Mouse (Mus musculus) spleen, embryonic (tissue): ENCODE measurements around the gene Npepps.

ENCODE experiments used
- CTCF ChIA-PET: fragments of 350-600 bp; sonication (Branson Sonifier 250); formaldehyde crosslinking; loops from one replicate; lab custom pipeline; 2022; lab: Charles Lee

The Npepps gene

DNA sequence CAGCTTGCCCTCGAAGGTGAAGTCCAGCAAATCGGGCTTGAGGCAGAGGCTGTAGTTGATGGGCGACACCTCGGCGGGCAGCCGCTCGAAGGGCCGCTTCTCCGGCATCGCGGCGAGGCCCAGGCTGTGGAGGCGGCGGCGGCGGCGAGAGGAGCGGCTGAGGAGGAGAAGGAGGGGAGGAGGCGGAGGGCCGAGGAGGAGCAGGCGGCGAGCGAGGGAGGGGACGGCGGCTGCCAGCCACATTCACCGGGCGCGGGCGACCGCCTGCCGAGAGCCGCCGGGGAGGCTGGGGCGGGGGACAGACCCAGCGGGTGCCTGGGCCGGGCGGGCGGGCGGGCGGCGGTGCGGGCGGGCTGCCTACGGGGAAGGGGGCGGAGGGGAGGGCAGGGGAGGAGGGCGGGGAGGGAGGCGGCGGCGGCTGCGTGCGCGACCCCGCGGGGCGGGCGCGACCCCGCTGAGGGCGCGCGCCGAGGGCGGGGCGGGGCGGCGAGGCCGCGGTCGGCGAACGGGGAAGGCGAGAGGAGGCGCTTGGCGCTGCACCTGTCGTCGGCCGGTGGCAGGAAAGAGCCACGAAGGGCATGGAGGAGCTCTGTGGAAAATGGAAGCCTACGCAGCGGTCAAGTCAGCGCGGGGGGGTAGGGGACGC is at the start of gene Npepps:
TSS of gene Npepps (minus strand) at position 423 of the 646 bp plus-strand sequence.
- CTCF ChIA-PET = interaction anchor here (1.0 kb wide), 1 partner anchor 31 kb away, joined by 9 read pairs; no protein-coding TSS in a partner anchor

- CTCF ChIA-PET = interaction anchor here (0.6 kb wide), 1 partner anchor 71 kb away, joined by 4 read pairs; no protein-coding TSS in a partner anchor
Observed at GRCm38 (mm10) chr11:97328148-97328547, 47.7 kb upstream of the Npepps start.

- CTCF ChIA-PET = interaction anchor here (0.6 kb wide), 1 partner anchor 48 kb away, joined by 5 read pairs; no protein-coding TSS in a partner anchor
Observed at GRCm38 (mm10) chr11:97325224-97325623, 44.8 kb upstream of the Npepps start.

DNA sequence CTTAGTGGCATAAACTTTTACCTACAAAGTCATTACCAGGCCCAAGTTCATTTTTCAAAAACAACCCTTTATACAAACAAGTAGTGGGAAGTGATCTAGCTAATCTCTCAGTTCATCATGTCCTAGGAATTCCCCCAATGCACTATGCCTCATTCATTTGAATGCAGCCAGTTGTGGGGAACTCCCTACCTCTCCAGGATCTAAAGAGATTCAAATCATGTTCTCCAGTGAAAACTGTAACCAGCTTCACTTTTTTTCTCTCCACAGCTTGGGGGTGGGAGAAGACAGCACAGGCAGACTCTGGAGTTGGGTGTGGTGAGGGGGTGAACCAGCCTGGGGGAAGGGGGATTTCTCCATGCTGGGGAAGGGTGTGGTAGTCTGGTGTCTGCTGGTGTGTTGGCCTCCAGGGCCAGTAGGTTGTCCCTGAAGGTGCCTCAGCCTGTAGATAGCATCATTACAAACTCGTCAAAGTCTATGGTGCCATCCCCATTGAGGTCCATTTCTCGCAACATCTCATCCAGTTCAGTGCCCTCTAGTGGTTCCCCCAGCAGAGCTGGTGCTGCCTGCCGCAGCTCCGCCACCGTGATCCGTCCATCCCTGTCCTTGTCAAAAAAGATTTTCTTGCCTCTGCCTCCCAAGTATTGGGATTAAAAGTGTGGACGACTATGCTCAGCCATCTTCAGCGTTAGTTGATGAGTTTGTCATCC is 41.6 kb upstream of the Npepps start:
- CTCF ChIA-PET = interaction anchor here (0.5 kb wide), 1 partner anchor 23 kb away, joined by 3 read pairs; no protein-coding TSS in a partner anchor

GRCm38 (mm10) chr11:97321197-97321596 is 40.8 kb upstream of the Npepps start:
- CTCF ChIA-PET = no interaction called here

GRCm38 (mm10) chr11:97315504-97316503 is 35.4 kb upstream of the Npepps start, which contains the start of gene Mrpl45:
Gene Mrpl45, plus strand, starts transcription at chr11:97315716.
- CTCF ChIA-PET = interaction anchor here (0.6 kb wide), 1 partner anchor 1905 kb away, joined by 3 read pairs; no protein-coding TSS in a partner anchor

GRCm38 (mm10) chr11:97314751-97315503 is 34.5 kb upstream of the Npepps start:
- CTCF ChIA-PET = interaction anchor here (0.6 kb wide), 2 partner anchors 57 to 112 kb away, joined by 3 to 4 read pairs; no protein-coding TSS in a partner anchor

GRCm38 (mm10) chr11:97314110-97314509 is 33.7 kb upstream of the Npepps start:
- CTCF ChIA-PET = interaction anchor here (0.6 kb wide), 2 partner anchors 56 to 111 kb away, joined by 3 to 4 read pairs; no protein-coding TSS in a partner anchor

DNA sequence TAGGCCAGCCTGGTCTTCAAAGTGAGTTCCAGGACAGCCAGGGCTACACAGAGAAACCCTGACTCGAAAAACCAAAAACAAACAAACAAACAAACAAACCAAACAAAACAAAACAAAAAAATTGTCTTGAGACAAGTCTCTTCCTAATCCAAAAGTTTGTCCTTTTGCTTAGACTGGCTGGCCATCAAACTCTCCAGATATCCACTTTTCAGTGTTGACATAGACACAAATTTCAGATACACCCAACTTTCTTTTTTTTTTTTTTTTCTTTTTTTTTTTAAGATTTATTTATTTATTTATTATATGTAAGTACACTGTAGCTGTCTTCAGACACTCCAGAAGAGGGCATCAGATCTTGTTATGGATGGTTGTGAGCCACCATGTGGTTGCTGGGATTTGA is 32.4 kb upstream of the Npepps start:
- CTCF ChIA-PET = interaction anchor here (0.6 to 0.7 kb wide), 3 partner anchors 173 to 1402 kb away, joined by 11 to 15 read pairs (median 15); no protein-coding TSS in a partner anchor

- CTCF ChIA-PET = interaction anchor here (0.9 to 1.1 kb wide), 2 partner anchors 25 to 31 kb away, joined by 7 to 9 read pairs; no protein-coding TSS in a partner anchor
Observed at GRCm38 (mm10) chr11:97310895-97311631, 30.6 kb upstream of the Npepps start.

- CTCF ChIA-PET = interaction anchor here (0.7 to 0.9 kb wide), 2 partner anchors 24 to 1046 kb away, joined by 6 to 7 read pairs; no protein-coding TSS in a partner anchor
Observed at GRCm38 (mm10) chr11:97309911-97310571, 29.6 kb upstream of the Npepps start.

- CTCF ChIA-PET = no interaction called here
Observed at GRCm38 (mm10) chr11:97309451-97309836, 29.0 kb upstream of the Npepps start.

- CTCF ChIA-PET = interaction anchor here (0.7 kb wide), 1 partner anchor 377 kb away, joined by 21 read pairs; the partner anchor contains the start of gene Cisd3
Observed at GRCm38 (mm10) chr11:97308806-97309450, 28.5 kb upstream of the Npepps start.

DNA sequence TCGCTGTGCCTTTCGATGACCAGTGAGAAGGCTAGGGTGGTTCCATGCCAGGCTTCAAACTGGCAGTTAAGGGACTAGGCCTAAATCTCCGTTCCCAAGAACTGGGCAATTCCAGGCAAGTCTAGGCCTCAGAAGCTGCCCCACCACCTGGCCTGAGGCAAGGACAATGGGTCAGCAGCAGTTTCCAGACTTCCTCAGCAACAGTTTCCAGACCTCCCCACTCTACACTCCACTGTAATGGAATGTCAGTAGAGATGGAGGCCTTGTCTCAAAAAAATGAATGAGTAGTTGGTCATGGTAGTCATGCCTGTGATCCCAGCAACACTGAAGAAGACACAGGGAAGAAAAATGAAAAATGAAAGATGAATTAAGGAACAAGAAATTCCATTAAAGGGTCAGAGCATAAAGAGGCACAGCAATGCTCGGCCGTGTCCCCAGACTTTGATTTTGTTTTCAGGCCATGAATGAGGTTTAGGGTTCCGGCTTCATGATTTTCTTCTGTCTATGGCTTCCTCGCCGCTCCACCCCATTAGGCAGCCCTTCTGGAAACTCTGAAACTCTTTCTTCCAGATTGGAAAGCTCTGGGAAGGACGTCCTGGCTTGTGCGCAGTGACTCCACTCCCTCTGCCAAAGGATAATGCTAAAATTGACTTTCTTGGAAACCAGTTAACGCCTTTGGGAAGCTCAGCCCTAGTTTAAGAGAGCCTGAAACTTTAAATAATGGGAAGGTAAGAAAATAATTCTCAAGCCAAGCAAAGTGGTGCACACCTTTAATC is 27.0 kb upstream of the Npepps start:
- CTCF ChIA-PET = no interaction called here

GRCm38 (mm10) chr11:97304631-97305030 is 24.2 kb upstream of the Npepps start:
- CTCF ChIA-PET = no interaction called here

- CTCF ChIA-PET = interaction anchor here (0.6 kb wide), 1 partner anchor 9 kb away, joined by 3 read pairs; no protein-coding TSS in a partner anchor
Observed at GRCm38 (mm10) chr11:97302231-97302781, 21.9 kb upstream of the Npepps start.

- CTCF ChIA-PET = interaction anchor here (0.6 to 0.7 kb wide), 2 partner anchors 8 to 315 kb away, joined by 3 read pairs; no protein-coding TSS in a partner anchor
Observed at GRCm38 (mm10) chr11:97301406-97301805, 21.0 kb upstream of the Npepps start.
